Mouse (Mus musculus) brown adipose tissue, adult 24 weeks (tissue): ENCODE data around the gene Nek6. TPM values are rescaled to one million over a fixed set of nuclear protein-coding genes. Genes with fewer than 3 reads are reported as not detected.
A peak's percentile ranks its signal among the peaks of the same experiment; 100 is the strongest.

Experiments used
- H3K27ac ChIP-seq: fragments of 200-500 bp; replicated peaks from 2 replicates; pipeline ENCODE4 v1.5.1; 2012; ENCODE audit warnings: low read depth, mild to moderate bottlenecking, low read length
- H3K4me1 ChIP-seq: fragments of 200-500 bp; 2 replicates; pipeline ENCODE4 v1.6.1; 2012; ENCODE audit warnings: low read length, mixed read lengths; ENCODE audit not compliant: control insufficient read depth, insufficient read depth, insufficient read length
- H3K4me3 ChIP-seq: fragments of 200-500 bp; 2 replicates; pipeline ENCODE4 v1.5.1; 2012; ENCODE audit warnings: low read depth, mild to moderate bottlenecking, low read length, moderate library complexity; ENCODE audit not compliant: insufficient read depth
- polyA plus RNA-seq: library from polyadenylated mRNA; stranded (reverse); fragments of >200 nt; gene quantifications from 2 replicates; pipeline ENCODE4 v1.2.4, GENCODE M21; 2012; ENCODE audit not compliant: missing spikeins, insufficient read depth, insufficient read length

The Nek6 gene
- polyA plus RNA-seq = 8.5 and 15.7 TPM in 2 replicates

DNA sequence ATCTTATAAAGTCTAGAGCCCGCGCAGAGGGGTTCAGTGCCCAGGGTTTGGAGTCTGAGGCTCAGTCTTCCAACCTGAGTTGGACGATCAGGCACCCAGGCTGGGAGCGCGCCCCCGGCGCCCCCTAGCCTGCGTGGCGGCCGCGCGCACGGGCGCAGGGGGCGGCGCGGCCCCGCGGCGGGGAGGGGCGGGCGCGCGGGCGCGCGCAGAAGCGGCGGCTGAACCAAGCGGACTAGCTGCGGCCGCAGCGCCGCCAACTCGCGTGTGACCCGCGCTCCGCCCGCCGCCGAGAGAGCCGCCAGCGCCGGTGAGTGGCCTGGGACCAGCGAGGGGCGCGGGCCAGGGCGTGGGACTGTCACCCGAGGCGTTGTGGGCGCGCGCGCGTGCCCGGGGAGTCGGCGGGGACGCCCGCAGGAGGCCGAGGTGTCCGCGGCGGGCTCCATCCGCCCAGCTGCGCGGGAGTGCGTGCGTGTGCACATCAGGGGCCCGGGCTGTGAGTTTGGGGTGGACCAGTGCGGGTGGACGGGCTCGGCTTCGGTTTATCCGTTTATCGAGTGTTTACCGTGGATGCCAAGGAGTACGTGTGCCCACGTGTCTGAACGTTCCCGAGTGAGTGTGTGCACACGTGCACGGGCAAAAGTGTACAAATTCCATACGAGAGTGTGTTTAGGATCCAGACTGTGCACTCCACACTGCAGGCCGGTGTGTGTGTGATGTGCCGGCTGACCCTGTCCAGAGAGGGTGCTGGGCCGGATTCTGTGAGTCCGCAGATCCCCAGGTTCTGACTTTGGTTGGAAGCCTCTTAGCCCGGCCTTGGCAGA is at the start of gene Nek6:
TSS of gene Nek6 (plus strand) at position 157 of the 821 bp plus-strand sequence.
- Histone ChIP-seq H3K27ac (peak within 1 kb of the TSS; percentile 96), H3K4me3 (peak within 1 kb of the TSS; percentile 92), H3K4me1 (peaks cover 41% of the 10 kb centered on the region)

DNA sequence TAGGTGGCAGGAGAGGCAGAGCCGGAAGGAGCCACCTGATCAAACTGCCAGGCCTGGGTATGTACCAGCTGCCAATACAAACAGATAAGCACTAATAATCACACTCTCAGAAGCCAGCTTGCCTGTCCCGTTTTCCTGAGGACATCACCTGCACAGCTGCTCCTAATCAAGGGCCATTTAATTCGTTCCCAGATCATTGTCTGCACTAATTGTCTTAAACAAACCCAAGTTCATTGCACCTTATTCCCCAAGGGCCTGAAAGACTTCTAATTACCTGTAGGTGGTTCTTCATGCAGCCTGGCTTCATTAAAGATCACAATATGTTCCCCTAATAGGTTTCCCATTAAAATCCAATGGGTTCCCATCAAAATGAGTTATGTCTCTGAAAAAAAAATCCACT is 49.1 kb upstream of the Nek6 start:
- H3K27ac ChIP-seq = no peak overlapping the region
- H3K4me1 ChIP-seq = no peaks in the 10 kb centered on the region
- no peak overlapping the region for H3K4me3 ChIP-seq

DNA sequence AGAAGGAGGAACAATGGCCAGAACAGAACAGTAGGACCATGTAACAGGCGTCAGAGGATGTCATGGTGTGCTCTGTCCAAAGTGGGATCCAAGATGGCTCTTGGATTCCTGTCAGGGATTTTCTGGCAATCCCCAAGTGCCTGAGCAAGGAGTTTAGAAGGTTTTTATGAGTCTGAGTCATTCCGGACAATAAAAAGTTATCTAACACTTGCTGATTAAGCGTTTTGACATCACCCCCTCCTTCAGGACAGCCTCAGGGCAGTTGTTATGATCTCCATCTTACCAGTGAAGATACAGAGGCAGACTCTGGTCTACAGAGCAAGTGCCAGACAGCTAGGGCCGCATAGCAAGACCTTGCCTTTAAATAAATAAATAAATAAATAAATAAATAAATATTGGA is 42.6 kb upstream of the Nek6 start:
- H3K4me3 ChIP-seq = no peak overlapping the region
- H3K27ac ChIP-seq = no peak overlapping the region
- peaks cover 5% of the 10 kb centered on the region; the same call in 1 of the 2 replicates for H3K4me1 ChIP-seq

DNA sequence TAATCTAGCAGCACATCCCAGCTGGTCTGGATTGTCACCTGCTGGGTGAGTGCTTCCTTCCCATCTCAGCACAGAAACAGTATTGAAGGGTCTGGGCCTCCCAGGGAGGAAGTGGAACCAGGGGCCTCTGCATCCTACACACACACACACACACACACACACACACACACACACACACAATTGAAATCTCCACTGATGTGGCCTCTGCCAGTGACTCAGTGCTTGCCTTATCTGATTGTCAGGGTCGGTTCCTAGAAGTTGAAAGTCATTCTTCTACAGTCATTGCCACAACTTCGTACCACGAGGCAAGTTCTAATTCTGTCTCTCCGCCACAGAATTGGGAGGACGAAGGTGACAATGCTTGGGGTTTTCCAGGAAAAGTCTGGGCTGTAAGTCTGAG is 39.7 kb upstream of the Nek6 start:
- H3K27ac ChIP-seq = no peak overlapping the region
- no peak overlapping the region for H3K4me3 ChIP-seq
- H3K4me1 ChIP-seq = peaks cover 5% of the 10 kb centered on the region; the same call in 1 of the 2 replicates

DNA sequence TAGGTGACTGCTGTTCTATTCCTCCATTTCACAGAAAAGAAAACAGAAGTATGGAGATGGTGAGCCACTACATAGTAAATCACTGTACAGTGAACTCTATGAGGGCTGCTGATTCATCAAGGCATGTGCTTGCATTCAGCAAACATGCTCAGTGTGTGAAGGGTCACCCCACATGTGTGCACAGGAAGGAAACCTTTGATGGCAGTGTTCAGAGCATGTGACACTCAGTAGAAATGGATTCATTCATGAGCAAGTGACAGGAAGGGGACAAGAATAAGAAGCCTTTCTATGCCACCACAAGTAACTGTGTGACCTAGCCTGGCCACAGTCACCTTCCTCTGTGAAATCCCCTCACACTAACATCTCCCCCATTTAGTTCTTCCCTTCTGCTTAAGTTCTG is 38.6 kb upstream of the Nek6 start:
- Histone ChIP-seq H3K4me3 (no peak overlapping the region), H3K4me1 (peaks cover 5% of the 10 kb centered on the region; the same call in 1 of the 2 replicates), H3K27ac (no peak overlapping the region)

DNA sequence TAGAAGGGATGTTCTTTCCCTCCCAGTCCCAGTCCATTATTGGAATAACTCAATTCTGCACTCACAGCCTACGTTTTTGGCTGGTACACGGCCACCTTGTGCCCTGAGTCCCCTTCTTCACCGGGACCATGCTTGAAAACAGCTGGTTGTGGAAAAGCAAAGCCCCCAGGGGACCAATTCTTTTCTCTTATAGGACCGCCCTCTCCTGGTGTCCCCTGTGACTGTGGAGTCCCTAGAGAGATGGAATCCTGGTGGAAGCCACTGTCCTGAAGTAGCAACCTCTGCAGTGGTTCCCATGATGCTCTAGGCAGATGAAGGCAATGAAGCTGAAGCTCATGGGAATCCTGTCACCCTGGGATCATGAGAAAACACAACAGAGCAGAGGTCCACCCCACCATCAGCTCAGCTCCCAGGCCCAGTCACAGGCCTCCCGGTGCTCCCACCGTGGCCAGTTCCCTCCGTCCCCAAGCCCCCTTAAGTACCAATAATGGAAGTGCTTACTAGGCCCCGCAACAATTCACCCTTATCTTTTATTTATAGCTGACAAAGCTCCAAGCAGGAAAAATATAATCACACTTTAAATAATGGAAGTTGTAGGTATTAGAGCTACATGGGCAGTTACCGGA is 34.5 kb upstream of the Nek6 start:
- Histone ChIP-seq H3K4me3 (no peak overlapping the region), H3K4me1 (peaks cover 7% of the 10 kb centered on the region), H3K27ac (no peak overlapping the region)

DNA sequence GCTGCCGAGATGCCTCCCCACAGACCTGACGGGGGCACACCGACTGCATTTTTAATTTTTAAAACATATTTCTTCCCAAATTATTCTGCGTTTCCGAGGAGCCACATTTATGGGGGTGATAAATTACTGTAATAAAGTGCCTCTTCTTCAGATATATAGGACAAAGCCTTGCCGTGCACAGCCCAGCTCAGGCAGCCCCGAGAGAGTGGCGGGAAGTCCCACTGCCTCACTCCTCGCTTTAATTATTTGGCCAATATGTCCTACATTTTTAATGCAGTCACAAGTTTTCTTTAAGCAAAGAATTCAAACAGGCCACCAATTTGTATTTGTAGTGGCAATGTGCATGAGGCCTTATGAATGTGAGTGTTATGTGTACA is 34.0 kb upstream of the Nek6 start:
- Histone ChIP-seq H3K4me3 (no peak overlapping the region), H3K4me1 (peaks cover 5% of the 10 kb centered on the region), H3K27ac (no peak overlapping the region)

DNA sequence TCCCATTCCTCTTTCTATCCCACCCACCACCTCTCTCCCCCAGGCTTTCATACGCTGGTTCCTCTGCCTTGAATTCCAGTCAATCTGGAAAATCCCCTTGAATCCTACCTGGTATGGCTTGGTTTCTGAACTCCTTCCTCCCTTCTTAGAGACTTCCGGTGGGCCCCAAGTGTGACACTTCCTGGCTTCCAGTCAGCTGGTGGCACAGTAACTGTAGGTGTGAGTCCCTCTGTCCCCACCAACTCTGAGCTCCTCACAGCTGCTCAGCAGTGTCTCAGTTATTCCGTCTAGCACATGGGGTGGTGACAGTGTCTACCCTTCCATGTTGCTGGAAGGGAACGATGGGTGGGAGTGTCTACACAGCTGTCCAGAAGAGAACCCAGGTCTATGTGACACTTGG is 32.8 kb upstream of the Nek6 start:
- Histone ChIP-seq H3K4me3 (no peak overlapping the region), H3K4me1 (peaks cover 2% of the 10 kb centered on the region; the same call in 1 of the 2 replicates), H3K27ac (no peak overlapping the region)

DNA sequence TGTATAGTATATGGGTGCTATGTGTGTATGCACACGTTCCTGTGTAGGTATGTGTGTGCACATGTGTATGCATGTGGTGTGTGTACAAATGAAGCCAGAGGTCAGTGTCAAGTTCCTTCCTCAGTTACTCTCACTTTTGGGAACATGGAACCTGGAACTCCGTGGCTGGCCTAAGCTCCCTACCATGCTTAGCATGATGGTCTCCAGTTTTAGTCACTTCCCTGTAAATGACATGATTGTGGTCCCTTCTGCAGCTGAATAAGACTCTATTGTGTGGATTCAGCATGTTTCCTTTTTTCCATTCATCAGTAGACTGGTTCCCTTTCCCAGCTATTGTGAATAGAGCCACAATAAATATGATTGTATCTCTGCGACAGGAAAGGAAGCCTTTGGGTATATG is 31.9 kb upstream of the Nek6 start:
- Histone ChIP-seq H3K27ac (no peak overlapping the region), H3K4me1 (peaks cover 2% of the 10 kb centered on the region; the same call in 1 of the 2 replicates)

DNA sequence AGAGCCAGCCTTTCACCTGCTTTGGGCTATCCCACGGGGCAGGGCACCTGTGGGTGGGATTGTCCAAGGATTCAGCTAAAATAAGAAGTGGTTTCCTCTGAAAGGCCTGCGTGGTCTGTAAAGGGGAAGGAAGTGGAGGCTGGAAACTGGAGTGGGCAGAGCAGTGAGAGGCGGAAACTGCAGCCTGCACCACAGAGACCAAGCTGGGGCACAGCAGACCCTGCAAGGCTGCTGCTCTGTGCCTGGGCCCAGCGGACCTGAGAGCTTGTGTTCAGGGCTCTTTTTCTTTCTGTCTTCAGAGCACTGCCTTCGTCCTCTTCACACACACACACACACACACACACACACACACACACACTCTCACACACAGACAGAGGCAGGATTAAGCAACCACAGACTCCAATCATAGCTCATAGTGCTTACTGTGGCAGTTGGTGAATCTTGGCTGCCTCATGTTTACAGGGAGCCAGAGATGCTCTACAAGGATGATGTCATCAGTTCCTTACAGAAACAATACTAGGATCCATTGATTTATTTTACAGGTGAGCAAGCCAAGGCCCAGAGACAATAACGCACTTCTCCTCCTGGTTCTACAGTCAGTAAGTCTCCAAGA is 30.2 kb upstream of the Nek6 start:
- no peak overlapping the region for H3K4me3 ChIP-seq
- H3K4me1 ChIP-seq = peaks cover 15% of the 10 kb centered on the region
- H3K27ac ChIP-seq = peak overlapping the region; percentile 82

More for the DNA sequence above, 31.9 kb upstream of the Nek6 start:
- H3K4me3 ChIP-seq = no peak overlapping the region

DNA sequence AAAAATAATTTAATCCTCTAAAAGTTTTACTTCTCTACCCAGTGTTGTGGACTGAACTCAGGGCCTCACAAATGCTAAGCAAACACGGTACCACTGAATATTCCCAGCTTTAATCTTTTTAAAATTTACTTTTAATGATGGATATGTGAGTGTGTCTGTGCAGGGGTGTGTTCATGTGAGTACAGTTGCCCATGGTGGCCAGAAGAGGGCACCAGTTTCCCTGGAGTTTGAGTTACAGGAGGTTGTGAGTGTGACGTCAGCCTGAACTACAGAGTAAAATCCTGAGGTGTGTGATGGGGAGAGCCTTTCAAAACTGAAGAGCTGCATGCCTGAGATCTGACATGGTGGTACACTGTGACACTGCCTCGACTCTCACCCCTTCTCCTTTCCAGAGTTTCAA is 29.3 kb upstream of the Nek6 start:
- H3K4me1 ChIP-seq = peaks cover 16% of the 10 kb centered on the region
- 0 out of 2 replicates have a peak overlapping the region, but pooled peaks have one; percentile 70 for H3K27ac ChIP-seq

DNA sequence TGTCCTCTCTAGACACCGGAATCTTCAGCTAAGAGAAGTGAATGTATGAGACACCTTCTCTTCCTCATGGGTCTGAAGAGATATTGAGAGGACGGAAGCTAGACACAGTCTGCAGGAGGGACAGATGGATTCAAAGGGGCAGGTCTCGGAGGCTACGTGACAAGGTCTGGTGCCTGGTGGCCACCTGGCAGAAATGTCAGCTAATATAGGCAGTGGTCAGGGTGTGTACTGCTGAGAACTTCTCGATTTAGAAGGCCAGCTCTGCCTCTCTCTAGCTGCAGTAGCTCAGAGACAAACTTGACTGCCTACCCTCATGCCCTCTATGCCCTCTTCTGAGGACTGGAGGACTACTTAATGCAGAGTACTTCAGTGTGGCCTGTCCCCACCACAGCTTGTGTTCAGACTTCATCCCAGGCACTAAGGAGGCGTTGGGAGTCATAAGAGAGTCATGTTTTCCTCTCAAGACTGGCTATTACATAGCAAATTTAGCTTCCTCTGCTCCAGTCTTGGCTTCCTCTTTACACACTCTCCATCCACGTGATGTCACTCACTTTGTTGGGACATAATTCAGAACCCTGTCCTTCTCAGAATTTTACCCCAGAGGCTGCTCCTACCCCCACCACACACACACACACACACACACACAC is 28.3 kb upstream of the Nek6 start:
- H3K27ac ChIP-seq = peak overlapping the region; percentile 70
- peaks cover 16% of the 10 kb centered on the region for H3K4me1 ChIP-seq
- no peak overlapping the region for H3K4me3 ChIP-seq

More for the DNA sequence above, 29.3 kb upstream of the Nek6 start:
- no peak overlapping the region for H3K4me3 ChIP-seq

DNA sequence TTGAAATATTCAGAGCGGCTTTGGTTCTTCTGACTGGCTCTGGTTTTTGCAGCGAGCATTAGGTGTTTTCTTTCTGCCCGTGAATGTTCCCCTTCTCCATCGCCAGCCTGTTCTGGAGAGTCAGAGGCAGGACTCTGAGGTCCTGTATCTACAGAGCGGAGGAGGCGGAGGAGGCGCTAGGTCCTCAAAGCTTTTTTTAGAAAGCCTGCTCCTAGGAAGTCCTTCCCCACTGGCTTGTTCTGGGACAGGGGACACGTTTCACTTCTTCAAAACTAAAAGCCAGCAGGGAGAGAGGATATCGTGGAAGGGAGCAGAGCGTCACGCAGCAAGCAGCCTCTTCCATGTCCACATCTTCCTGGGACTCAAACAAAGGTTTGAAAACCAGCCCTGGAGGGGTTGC is 26.9 kb upstream of the Nek6 start:
- Histone ChIP-seq H3K27ac (peak overlapping the region; percentile 28), H3K4me1 (peaks cover 16% of the 10 kb centered on the region), H3K4me3 (no peak overlapping the region)

DNA sequence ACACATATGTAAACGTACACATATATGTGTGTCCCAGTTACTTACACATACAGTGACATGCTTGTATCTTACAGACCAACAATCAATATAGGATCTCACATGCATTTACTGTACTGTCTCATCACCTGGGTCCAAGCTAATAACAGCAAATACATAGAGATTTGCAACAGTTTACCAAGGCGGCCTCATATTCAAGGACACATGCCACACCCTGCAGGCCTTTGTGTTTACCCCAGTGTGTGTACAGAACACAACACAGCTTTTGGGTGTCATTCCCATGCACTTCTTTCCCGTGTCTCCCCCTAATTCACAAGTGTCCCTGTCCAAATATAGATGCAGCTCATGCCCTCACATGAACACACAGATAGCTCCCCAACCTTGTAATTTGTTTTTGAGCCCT is 26.0 kb upstream of the Nek6 start:
- Histone ChIP-seq H3K4me3 (no peak overlapping the region), H3K27ac (peak overlapping the region; percentile 16; the same call in 1 of the 2 replicates)

More for the DNA sequence above, 26.0 kb upstream of the Nek6 start:
- peaks cover 16% of the 10 kb centered on the region for H3K4me1 ChIP-seq
